Mouse (Mus musculus) retina, postnatal 7 days (tissue): ENCODE data around the gene Cd151.
"Not testable (repeated sequence)": the region's sequence is repeated elsewhere in the genome, so short reads cannot be mapped to it uniquely, and the experiment has no call there.

Experiments used
- DNase-seq: peaks from one replicate; pipeline ENCODE4 v3.0.0-alpha.2; 2012; ENCODE audit warnings: low read depth, low spot score

Cd151 gene

GRCm38 (mm10) chr7:141435856-141436522, 31.2 kb upstream of the Cd151 start:
- DNase-seq: no peak

DNA sequence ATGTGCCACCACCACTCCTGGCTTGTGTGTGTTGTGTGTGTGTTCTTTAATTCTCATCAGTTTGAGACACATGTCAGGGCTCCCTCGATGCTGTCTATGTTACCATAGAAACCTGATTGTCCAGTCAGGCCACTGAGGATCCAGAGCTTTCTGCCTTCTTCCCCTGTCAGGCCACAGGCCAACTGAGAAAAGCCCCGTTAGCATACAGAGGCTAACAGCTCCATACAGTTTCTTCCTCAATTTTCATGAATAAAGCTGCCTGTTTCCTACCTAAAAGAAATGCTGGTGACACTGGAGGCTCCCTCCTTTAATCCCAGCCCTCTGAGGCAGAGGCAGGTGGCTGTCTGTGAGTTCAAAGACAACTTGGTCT, 30.7 kb upstream of the Cd151 start:
- no peak for DNase-seq

- no peak for DNase-seq
Measured at GRCm38 (mm10) chr7:141437178-141438120, 29.7 kb upstream of the Cd151 start, which contains the start of gene Slc25a22. Gene Slc25a22 (minus strand): TSS chr7:141437892.

DNA sequence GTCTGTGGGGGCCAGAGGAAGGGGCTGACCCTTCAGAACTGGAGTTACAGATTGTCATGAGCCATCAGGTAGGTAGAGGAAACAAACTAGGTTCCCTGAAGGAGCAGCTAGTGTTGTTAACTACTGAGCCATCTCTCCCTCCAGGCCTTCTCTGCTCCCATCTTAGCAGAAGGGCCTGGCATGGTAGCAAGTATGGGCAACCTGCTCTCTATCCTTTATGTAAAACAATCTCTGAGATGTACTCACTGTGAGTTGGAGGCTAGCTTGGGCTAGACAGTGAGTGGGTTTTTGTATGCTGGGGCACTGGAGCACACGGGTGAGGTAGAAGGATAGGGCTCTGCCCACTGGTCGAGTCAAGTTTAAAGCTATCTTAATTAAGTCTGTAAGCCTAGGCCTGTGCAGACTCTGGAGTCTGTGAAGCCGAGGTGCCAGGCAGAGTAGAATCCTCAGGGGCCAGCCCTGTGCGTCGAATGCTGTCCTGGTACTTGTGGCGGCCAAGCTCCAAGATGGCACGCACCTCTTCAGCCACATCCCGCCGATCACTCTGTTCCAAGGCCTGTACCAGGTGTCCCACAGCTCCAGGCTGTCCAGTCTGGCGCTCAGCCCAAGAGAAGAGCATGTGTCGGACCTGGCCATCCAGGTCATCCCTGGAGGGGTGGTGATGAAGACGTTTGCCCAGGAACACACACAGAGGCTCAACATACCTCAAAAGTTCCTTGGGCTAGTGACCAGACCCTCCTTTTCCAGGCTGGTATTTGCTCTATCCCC, 28.8 kb upstream of the Cd151 start:
- no peak for DNase-seq

- DNase-seq: no peak
Measured at GRCm38 (mm10) chr7:141439140-141439679, 28.0 kb upstream of the Cd151 start.

DNA sequence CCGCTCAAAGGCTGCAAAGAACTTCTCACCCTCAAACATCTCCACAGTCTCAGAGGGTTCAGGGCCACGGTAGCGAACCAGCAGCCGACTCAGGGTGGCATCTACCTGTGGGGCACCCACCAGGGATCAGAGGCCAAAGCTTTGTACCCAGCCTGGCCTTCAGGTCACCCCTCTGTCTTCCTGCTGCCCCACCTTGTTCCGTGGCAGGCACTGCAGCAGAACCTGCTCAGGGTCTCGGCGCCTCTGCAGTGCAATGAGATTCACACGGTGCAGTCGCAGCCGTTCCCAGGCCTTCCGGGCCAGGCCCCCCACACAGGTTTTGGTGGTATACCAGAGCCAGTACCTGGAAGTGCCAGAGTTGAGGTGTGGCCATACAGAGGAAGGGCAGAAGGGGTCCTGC, 27.4 kb upstream of the Cd151 start:
- no peak for DNase-seq

DNA sequence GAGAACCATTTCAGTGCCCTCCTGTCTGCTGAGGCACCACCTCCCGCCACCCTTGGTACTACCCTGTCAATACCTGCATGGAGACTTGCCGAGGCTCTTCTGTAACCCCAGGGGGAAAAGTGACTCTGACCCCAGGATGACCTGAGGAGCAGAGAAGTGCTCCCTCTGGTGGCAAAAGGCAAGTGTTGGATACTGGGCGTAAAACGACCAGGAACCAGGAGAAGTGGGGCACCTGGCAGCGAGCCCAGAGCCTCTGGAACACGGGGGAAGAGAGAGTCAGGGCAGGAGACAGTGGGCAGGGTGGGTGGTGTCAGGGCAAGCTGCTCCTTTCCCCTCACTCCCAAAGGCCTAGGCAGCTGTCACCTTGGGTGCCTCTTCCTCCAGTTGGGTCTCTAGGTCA, 26.6 kb upstream of the Cd151 start:
- DNase-seq: peak; percentile 77

DNA sequence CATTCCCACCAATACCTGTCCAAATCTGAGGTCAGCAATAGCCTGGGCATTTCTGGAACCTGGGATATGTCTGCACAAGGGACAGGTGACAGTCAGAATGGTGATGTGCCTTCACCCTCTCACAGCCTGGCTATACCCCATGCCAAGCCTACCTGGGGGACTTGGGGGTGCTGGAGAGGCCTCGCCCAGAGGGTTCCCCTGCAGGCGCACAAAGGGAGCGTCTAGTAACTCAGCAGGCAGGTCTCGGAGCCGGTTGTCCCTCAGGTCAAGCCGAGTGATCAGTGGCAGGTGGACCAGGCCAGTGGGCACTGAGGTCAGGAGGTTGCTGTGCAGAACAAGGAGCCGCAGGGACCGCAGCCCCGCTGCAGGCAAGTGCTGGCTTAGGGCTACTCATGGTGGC, 25.7 kb upstream of the Cd151 start:
- no peak for DNase-seq

GRCm38 (mm10) chr7:141442199-141442598, 25.0 kb upstream of the Cd151 start:
- no peak for DNase-seq

GRCm38 (mm10) chr7:141443081-141443821, 23.9 kb upstream of the Cd151 start:
- no peak for DNase-seq

DNA sequence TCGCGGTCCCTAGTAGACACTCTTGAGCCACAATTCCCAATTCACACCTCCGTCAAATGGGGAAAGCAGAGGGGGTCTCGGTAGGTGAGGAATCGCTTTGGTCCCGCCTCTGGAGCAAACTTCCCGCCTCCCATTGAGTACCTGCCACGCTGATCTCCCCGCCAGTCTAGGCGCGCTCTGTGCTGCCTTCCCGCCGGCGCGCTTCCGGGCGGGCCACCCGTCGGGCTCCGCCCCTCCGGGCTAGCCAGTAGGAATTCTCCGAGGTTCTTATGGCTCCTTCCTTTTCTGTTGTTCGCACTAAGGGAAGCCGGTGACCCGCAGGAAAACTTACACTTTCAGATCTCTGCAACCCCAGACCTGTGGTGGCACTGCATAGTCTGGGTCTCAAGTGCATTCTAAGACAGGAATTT, 23.4 kb upstream of the Cd151 start, which contains the start of gene Pidd1:
TSS of gene Pidd1 (minus strand) at position 198 of the 410 bp plus-strand sequence.
- DNase-seq: no peak

DNA sequence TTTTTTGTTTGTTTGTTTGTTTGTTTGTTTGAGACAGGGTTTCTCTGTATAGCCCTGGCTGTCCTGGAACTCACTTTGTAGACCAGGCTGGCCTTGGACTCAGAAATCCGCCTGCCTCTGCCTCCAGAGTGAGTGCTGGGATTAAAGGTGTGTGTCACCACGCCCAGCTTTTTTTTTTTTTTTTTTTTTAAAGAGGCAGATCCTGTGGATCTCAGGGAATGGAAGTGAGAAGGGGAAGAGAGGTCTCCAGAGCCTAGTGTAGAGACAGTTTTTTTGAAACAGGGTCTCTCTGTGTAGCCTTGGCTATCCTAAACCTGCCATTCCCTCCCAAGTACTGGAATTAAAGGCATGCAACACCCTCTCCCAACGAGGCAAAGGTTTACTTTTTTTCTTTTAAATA, 20.8 kb upstream of the Cd151 start:
- DNase-seq: not testable (repeated sequence)

DNA sequence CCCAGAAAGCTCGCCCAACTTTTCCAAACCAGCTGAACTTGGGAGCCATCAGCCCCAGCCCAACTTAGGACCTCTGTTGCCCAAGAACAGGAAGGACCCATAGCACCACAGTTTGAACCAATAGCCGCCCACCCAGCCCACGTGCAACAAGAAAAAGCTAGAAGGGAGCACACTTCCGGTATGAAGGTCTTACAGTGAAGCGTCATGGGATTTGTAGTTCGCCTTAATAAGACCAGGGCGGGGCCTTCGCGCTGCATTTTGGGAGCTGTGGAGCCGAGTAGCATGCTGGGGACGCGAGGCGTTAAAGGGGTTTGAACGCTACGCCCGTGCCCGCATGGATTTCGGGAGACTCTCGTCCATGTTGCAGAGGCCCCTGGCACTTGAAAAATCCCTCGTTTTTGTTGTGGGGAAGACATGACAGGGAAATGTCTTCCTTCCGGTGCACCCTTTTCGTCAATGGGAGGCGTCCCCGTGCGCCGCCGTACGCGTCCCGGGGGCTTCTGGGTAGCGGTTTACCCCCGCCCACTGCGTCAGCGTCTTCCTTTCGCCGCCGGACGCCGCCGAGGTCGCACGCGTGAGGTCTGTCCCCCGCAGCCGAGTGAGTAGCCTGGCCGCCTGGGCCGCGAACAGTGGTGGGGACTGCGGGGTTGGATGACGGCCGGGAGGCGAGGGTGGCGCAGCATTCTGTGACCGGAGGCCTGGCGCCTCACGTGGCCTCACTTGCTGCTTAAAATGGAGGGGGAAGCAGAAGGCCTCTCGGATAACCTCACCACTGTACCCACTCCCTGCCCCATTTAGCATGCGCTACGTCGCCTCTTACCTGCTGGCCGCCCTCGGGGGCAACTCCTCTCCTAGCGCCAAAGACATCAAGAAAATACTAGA, 19.8 kb upstream of the Cd151 start, which contains the start of gene Rplp2:
TSS of gene Rplp2 (plus strand) at position 261 of the 882 bp plus-strand sequence.
- peak; percentile 86 for DNase-seq

DNA sequence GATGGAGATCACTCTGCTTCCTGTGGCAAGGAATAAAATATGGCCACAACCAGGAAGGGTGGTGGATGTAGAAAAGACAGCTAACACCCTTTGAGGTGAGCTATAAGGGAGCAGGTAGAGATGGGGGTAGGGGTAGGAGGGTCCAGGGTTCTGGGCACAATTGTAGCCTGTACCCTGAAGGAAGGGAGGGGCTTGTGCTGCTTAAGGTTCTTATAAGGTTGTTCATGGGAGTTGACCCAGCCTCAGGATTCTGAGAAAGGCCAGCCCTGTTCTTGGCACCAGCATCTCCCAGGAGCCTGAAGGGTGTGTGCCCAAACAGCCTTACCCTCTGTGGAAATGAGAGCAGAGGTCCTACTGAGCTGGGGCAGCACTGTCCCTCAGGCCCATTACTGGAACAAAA, 15.3 kb upstream of the Cd151 start:
- no peak for DNase-seq

DNA sequence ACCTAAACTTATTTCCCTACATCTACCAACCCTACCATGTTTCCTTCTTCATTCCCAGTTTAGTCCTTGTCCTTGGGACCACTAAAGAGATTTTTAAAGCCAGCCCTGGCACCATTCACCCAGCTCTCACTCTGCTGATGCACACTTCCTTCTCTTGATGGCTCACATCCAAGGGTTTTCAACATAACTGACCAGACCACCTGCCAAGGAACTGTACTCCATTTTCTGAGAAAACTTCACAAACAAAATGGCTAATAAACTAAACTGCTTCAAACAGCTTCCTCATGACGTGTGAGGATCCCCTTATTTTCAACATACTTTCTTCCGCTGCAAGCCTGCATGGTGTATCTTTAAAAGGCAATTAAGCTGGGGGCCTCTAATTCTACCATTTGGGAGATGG, 13.6 kb upstream of the Cd151 start:
- DNase-seq: no peak

- DNase-seq: peak; percentile 85
Measured at GRCm38 (mm10) chr7:141454967-141455551, 12.1 kb upstream of the Cd151 start, which contains the start of gene Pnpla2. Gene Pnpla2 (plus strand): TSS chr7:141455198.

DNA sequence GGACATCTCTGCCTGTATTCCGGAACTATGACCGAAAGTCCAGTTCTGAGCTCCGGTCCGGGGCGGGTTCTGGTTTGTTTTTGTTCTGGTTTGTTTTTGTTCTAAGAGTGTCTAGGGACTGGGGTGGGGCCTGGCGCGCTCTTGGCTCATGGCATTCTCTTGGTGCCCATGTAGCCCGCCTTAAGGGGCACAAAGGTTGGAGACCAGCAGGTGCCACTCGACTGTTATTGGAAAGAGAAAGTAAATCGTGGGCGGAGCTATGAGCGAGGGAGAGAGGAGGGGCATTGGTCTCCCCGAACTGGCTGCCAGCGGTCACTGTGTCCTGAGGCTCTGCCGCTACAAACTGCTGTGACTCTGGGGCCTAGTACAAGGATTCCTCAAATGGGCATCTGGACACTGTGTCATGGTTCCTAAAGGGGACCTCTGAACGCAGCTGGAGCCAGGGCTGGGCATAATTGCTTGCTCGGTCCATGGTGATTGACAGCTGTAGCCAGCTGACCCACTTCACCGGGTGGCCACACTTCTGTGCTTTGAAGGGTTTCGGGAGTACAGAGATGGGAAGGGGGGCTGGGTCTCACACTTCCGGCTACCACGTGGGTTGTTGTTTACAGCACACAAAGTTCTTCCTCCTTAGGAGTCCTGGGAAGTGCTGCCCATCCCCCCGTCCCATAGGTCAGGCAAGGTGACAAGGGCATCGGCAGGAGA, 11.4 kb upstream of the Cd151 start:
- DNase-seq: no peak

- DNase-seq: no peak
Measured at GRCm38 (mm10) chr7:141456739-141457138, 10.5 kb upstream of the Cd151 start.

- DNase-seq: no peak
Measured at GRCm38 (mm10) chr7:141457236-141457635, 10.0 kb upstream of the Cd151 start.
